Mouse (Mus musculus) cerebellum, adult (tissue): ENCODE results near the gene Lactbl1.

Experiments
- ATAC-seq: cut with Nextera tagmentation; 2 replicates; pipeline ENCODE4 v1.9.2; 2017; ENCODE audit warnings: mild to moderate bottlenecking, moderate library complexity, mixed read lengths; ENCODE audit not compliant: insufficient number of reproducible peaks, low FRiP score, low TSS enrichment

Gene Lactbl1

DNA sequence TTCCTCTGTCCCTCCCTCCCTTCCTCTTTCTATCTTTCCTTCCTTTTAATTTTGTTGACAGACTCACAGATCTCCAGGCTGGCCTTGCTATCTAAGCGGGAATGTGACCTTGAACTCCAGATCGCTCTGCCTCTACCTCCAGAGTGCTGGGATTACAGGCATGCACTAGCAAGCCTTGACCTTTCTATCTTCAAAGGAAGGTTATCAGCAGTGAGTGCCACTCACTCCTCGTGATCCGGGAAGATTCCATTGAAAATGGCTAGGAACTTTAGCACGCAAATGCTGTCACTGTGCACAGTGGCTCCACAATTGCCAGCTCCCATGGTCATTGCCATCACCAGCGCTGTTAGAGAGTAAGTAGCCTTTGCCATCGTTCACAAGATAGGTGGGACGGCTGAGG, 56.8 kb downstream of the Lactbl1 start:
- ATAC-seq, result no peak

DNA sequence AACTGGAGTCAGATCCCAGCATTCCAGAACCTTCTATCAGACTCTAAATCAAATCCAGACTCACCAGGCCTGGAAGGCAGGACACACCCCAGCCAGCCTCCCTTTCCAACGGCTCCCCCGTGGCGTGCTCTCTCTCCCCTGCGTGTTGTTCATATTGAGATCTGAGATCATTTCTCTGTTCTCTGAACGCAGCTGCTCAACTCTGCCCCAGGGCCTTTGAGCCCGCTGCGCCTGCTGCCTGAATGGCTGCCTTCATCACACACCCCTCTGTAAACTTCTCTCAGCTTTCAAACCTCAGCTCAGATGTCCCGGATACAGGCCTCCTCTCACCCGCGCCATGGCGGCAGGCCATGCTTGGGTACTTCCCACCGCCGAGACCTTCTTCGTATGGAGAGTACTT, 58.2 kb downstream of the Lactbl1 start:
- ATAC-seq, result no peak

DNA sequence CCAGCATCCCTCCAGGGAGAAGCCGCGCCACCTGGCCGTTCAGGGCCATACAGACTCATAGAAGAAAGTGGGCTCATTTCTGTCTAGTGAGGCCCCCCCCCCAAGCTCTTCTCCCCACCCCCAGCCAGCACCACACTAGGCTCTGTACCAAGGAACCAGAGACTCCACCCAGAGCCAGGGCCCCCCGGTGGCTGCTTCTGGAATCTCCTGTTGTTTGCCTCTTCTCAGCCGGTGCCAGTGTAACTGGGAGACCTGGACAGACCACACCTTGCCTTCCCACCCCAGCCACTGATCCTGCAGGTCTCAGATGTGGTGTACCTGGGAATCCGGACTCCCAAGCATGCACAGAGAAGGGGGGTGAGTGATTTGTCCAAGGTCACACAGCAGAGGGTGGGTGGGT, 62.1 kb downstream of the Lactbl1 start:
- no peak for ATAC-seq

DNA sequence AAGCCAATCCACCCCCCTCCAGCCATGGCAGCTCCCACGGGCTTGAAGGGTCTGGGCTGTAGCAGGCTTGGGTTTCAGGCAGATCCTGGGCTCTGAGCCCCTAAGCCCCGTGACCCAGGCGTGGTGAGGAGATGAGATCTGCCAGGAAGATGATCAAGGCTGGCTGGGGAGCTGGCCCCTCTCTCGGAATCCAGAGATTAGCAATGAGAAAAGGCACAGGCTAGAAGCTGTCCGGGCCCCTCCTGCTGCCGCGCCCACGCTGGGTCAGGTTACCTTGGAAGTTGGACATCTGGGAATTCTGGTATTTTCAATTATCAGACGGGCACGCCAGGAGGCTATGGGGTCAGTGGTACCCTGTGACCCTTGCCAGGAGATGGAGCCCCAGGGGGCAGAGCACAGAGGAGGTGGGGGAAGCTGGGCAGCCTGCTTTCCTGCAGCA, 63.0 kb downstream of the Lactbl1 start:
- ATAC-seq, result no peak

DNA sequence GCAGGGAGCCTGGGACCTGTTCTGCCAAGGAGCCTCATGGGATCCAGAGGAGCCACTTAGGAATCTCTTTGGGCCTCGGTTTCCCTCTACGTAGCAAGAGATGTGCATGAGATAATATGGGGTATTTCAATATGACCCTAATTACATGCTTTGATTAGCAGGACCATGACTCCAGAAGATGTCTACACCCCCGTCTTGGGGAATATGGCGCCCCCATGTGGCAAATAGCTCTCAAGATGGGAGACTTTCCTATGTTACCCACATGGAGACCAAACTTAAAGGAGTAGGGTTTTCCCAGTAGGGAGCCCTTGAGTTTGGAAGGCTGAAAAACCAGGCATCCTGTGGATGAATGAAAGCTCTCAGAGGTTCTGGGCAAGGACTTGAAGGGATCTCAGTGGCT, 65.7 kb downstream of the Lactbl1 start:
- no peak for ATAC-seq
